Mouse (Mus musculus): ENCODE measurements at regions not wholly inside any gene's neighbourhood (a gene's known extent, or its start where the extent isn't known, plus 50 kb on each side); places are given as distances from the start of the nearest gene placed in this dataset.
A peak's percentile ranks its signal among the peaks of the same experiment; 100 is the strongest.

DNA sequence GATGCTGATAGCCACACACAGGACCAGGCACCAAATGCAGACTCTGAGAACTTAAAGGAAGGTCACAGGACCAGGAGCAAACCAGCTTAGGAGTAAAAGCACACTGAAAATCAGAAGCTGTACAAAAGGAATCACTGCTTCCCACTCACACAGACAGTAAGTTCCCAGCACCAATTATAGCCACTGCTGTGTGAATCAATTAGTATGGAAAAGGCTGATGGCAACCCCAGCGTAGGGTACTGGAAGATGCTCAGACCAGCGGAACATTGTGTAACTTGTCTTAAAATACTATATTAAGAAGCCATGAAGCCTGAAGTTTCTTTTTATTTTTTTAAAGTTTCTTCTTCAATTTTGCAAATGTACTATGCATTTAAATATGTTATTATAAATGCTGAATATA is 115.8 kb downstream of the Lnpk start:
- Histone ChIP-seq H3K9ac (ENCODE audit: low read depth, low read length) (no peak overlapping the region), H3K4me2 (ENCODE audit: low read length) (no peak overlapping the region), H3K4me3 (ENCODE audit: low read length) (no peak overlapping the region), H3K27me3 (replicated peaks; ENCODE audit: control insufficient read depth, insufficient read depth, low read length) (no peaks in the 10 kb centered on the region), H3K9me3 (ENCODE audit: control insufficient read depth, low read length) (no peaks in the 10 kb centered on the region), H3K4me1 (ENCODE audit: control insufficient read depth, insufficient read depth, low read depth, low read length) (no peaks in the 10 kb centered on the region), H3K27ac (ENCODE audit: low read depth, low read length) (no peak overlapping the region), H3K36me3 (ENCODE audit: control insufficient read depth, insufficient read depth, low read length) (no peaks in the 10 kb centered on the region)
- ATAC-seq: no peak
- WGBS: 86% methylated on average over 2 of the region's 2 CpGs

- WGBS: 59% methylated on average over 11 of the region's 11 CpGs
- Histone ChIP-seq H3K36me3 (ENCODE audit: control insufficient read depth, insufficient read depth, low read length) (no peaks in the 10 kb centered on the region), H3K27me3 (replicated peaks; ENCODE audit: control insufficient read depth, insufficient read depth, low read length) (no peaks in the 10 kb centered on the region), H3K4me3 (ENCODE audit: low read length) (no peak overlapping the region), H3K4me2 (ENCODE audit: low read length) (no peak overlapping the region), H3K9me3 (ENCODE audit: control insufficient read depth, low read length) (no peaks in the 10 kb centered on the region), H3K4me1 (ENCODE audit: control insufficient read depth, insufficient read depth, low read depth, low read length) (no peaks in the 10 kb centered on the region), H3K27ac (ENCODE audit: low read depth, low read length) (no peak overlapping the region), H3K9ac (ENCODE audit: low read depth, low read length) (no peak overlapping the region)
- no peak for ATAC-seq
Observed at GRCm38 (mm10) chr2:74461211-74461844, 117.9 kb downstream of the Lnpk start.

GRCm38 (mm10) chr2:74454431-74454830 is 124.8 kb downstream of the Lnpk start:
- no peak overlapping the region for H3K27ac ChIP-seq (ENCODE audit: low read depth, low read length)
- H3K9me3 ChIP-seq (ENCODE audit: control insufficient read depth, low read length): no peaks in the 10 kb centered on the region
- H3K4me3 ChIP-seq (ENCODE audit: low read length): no peak overlapping the region
- H3K9ac ChIP-seq (ENCODE audit: low read depth, low read length): no peak overlapping the region
- ATAC-seq: no peak
- peaks cover 16% of the 10 kb centered on the region for H3K4me1 ChIP-seq (ENCODE audit: control insufficient read depth, insufficient read depth, low read depth, low read length)
- H3K27me3 ChIP-seq (replicated peaks; ENCODE audit: control insufficient read depth, insufficient read depth, low read length): no peaks in the 10 kb centered on the region
- H3K36me3 ChIP-seq (ENCODE audit: control insufficient read depth, insufficient read depth, low read length): no peaks in the 10 kb centered on the region
- 78% methylated on average over 4 of the region's 4 CpGs for WGBS
- no peak overlapping the region for H3K4me2 ChIP-seq (ENCODE audit: low read length)

- Histone ChIP-seq H3K9me3 (ENCODE audit: control insufficient read depth, low read length) (no peaks in the 10 kb centered on the region), H3K9ac (ENCODE audit: low read depth, low read length) (no peak overlapping the region), H3K36me3 (ENCODE audit: control insufficient read depth, insufficient read depth, low read length) (no peaks in the 10 kb centered on the region), H3K27me3 (replicated peaks; ENCODE audit: control insufficient read depth, insufficient read depth, low read length) (no peaks in the 10 kb centered on the region), H3K4me2 (ENCODE audit: low read length) (no peak overlapping the region), H3K4me3 (ENCODE audit: low read length) (no peak overlapping the region), H3K27ac (ENCODE audit: low read depth, low read length) (no peak overlapping the region), H3K4me1 (ENCODE audit: control insufficient read depth, insufficient read depth, low read depth, low read length) (peaks cover 16% of the 10 kb centered on the region)
- WGBS: 89% methylated on average over 1 of the region's 1 CpGs
- no peak for ATAC-seq
Observed at GRCm38 (mm10) chr2:74452679-74453078, 126.6 kb downstream of the Lnpk start.

- H3K4me3 ChIP-seq (ENCODE audit: low read length): no peak overlapping the region
- ATAC-seq: peak; percentile 62
- no peak overlapping the region for H3K27ac ChIP-seq (ENCODE audit: low read depth, low read length)
- peak overlapping the region; percentile 32 for H3K4me2 ChIP-seq (ENCODE audit: low read length)
- H3K36me3 ChIP-seq (ENCODE audit: control insufficient read depth, insufficient read depth, low read length): no peaks in the 10 kb centered on the region
- H3K9me3 ChIP-seq (ENCODE audit: control insufficient read depth, low read length): no peaks in the 10 kb centered on the region
- H3K9ac ChIP-seq (ENCODE audit: low read depth, low read length): no peak overlapping the region
- H3K27me3 ChIP-seq (replicated peaks; ENCODE audit: control insufficient read depth, insufficient read depth, low read length): no peaks in the 10 kb centered on the region
- peaks cover 16% of the 10 kb centered on the region for H3K4me1 ChIP-seq (ENCODE audit: control insufficient read depth, insufficient read depth, low read depth, low read length)
- WGBS: 12% methylated on average over 6 of the region's 6 CpGs
Observed at GRCm38 (mm10) chr2:74451578-74451977, 127.7 kb downstream of the Lnpk start.

DNA sequence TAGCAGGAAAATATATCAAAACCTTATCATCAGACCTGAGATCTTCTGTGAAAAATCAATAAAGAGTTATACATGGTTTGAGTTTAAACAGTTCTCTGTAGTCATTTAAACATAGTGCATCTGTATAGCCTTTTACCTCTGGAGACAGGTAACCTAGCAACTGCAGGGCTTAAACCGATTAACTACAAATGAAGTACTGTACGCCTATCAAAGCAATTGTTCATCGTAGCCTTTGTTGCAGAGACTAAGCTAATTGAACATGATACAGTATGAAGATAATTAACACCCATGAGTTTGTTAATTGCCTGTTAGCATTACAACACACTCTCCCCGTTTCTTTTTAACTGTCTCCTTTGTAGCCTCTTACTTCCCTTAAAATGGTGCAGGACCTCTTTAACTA is 128.2 kb downstream of the Lnpk start:
- no peak overlapping the region for H3K4me3 ChIP-seq (ENCODE audit: low read length)
- 10% methylated on average over 4 of the region's 4 CpGs for WGBS
- H3K9me3 ChIP-seq (ENCODE audit: control insufficient read depth, low read length): no peaks in the 10 kb centered on the region
- ATAC-seq: peak; percentile 89
- no peaks in the 10 kb centered on the region for H3K27me3 ChIP-seq (replicated peaks; ENCODE audit: control insufficient read depth, insufficient read depth, low read length)
- H3K27ac ChIP-seq (ENCODE audit: low read depth, low read length): no peak overlapping the region
- H3K9ac ChIP-seq (ENCODE audit: low read depth, low read length): no peak overlapping the region
- H3K4me1 ChIP-seq (ENCODE audit: control insufficient read depth, insufficient read depth, low read depth, low read length): peaks cover 16% of the 10 kb centered on the region
- peak overlapping the region; percentile 32 for H3K4me2 ChIP-seq (ENCODE audit: low read length)
- no peaks in the 10 kb centered on the region for H3K36me3 ChIP-seq (ENCODE audit: control insufficient read depth, insufficient read depth, low read length)

DNA sequence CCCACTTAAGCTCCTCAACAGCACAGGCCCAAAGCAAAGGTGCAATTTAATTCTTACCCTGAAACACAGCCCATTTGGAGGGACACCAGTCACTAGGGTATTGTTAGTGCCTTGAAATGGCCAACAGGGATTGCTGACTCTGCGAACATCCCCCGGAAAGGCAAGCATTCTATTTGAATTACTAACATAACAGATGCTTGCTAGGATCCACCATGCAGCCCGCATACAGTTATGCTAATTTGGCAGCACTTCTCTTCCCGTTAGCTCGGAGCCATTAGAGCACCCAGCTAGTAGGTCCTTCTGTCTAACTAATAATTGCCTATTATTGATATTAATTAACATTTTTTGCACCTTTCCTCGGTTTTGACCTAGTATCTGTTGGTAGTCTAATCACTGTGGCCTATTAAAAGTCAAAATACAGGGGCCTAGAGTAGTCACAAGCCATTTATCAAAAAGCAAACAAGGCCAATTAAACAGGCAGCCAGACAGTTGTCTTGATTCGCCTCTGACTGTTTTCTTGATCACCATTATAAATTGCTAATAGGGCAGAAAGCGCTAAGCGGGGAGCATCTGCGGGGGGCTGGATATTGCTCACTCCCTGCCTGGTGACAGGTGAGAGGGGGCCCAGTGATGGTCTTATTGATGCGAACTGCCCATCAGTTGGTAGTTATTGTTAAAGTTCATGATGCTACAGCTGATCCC is 129.0 kb downstream of the Lnpk start:
- 18% methylated on average over 11 of the region's 11 CpGs for WGBS
- peak; percentile 63 for ATAC-seq
- Histone ChIP-seq H3K4me2 (ENCODE audit: low read length) (no peak overlapping the region), H3K4me1 (ENCODE audit: control insufficient read depth, insufficient read depth, low read depth, low read length) (peaks cover 16% of the 10 kb centered on the region), H3K27ac (ENCODE audit: low read depth, low read length) (peak overlapping the region; percentile 51; the same call in 1 of the 2 replicates), H3K27me3 (replicated peaks; ENCODE audit: control insufficient read depth, insufficient read depth, low read length) (no peaks in the 10 kb centered on the region), H3K9ac (ENCODE audit: low read depth, low read length) (no peak overlapping the region), H3K36me3 (ENCODE audit: control insufficient read depth, insufficient read depth, low read length) (no peaks in the 10 kb centered on the region), H3K4me3 (ENCODE audit: low read length) (no peak overlapping the region), H3K9me3 (ENCODE audit: control insufficient read depth, low read length) (no peaks in the 10 kb centered on the region)

GRCm38 (mm10) chr2:74435184-74435911 is 143.9 kb downstream of the Lnpk start:
- H3K27me3 ChIP-seq (replicated peaks; ENCODE audit: control insufficient read depth, insufficient read depth, low read length): no peaks in the 10 kb centered on the region
- H3K4me1 ChIP-seq (ENCODE audit: control insufficient read depth, insufficient read depth, low read depth, low read length): no peaks in the 10 kb centered on the region
- H3K9ac ChIP-seq (ENCODE audit: low read depth, low read length): no peak overlapping the region
- no peaks in the 10 kb centered on the region for H3K36me3 ChIP-seq (ENCODE audit: control insufficient read depth, insufficient read depth, low read length)
- peaks cover 4% of the 10 kb centered on the region for H3K9me3 ChIP-seq (ENCODE audit: control insufficient read depth, low read length)
- 90% methylated on average over 13 of the region's 13 CpGs for WGBS
- no peak overlapping the region for H3K4me3 ChIP-seq (ENCODE audit: low read length)
- no peak overlapping the region for H3K27ac ChIP-seq (ENCODE audit: low read depth, low read length)
- no peak overlapping the region for H3K4me2 ChIP-seq (ENCODE audit: low read length)
- no peak for ATAC-seq

GRCm38 (mm10) chr2:74426746-74427145 is 152.5 kb downstream of the Lnpk start:
- WGBS: 13% methylated on average over 15 of the region's 15 CpGs
- Histone ChIP-seq H3K9ac (ENCODE audit: low read depth, low read length) (peak overlapping the region; percentile 30), H3K4me2 (ENCODE audit: low read length) (peak overlapping the region; percentile 57), H3K36me3 (ENCODE audit: control insufficient read depth, insufficient read depth, low read length) (no peaks in the 10 kb centered on the region), H3K27me3 (replicated peaks; ENCODE audit: control insufficient read depth, insufficient read depth, low read length) (no peaks in the 10 kb centered on the region), H3K9me3 (ENCODE audit: control insufficient read depth, low read length) (no peaks in the 10 kb centered on the region), H3K4me1 (ENCODE audit: control insufficient read depth, insufficient read depth, low read depth, low read length) (peaks cover 4% of the 10 kb centered on the region), H3K27ac (ENCODE audit: low read depth, low read length) (peak overlapping the region; percentile 62), H3K4me3 (ENCODE audit: low read length) (peak overlapping the region; percentile 23)
- peak; percentile 96 for ATAC-seq
